Mouse (Mus musculus): Measurements from ENCODE around the gene Cldnd1.

Cldnd1 gene

GRCm38 (mm10) chr16:58727477-58728131, at the start of gene Cldnd1:
TSS of gene Cldnd1 (plus strand) at chr16:58727910.
- DNase-seq (ENCODE audit: low read depth, low spot score): peak; percentile 93

- DNase-seq (ENCODE audit: low read depth, low spot score): no peak
These were observed 49.0 kb upstream of the Cldnd1 start for GRCm38 (mm10) chr16:58678660-58679059.

- DNase-seq (ENCODE audit: low read depth, low spot score): no peak
These were observed 45.7 kb upstream of the Cldnd1 start for GRCm38 (mm10) chr16:58682046-58682445.

GRCm38 (mm10) chr16:58682870-58683269, 44.8 kb upstream of the Cldnd1 start:
- DNase-seq (ENCODE audit: low read depth, low spot score): no peak

- no peak for DNase-seq (ENCODE audit: low read depth, low spot score)
These were observed 43.8 kb upstream of the Cldnd1 start for GRCm38 (mm10) chr16:58683911-58684310.

- DNase-seq (ENCODE audit: low read depth, low spot score): no peak
These were observed 43.2 kb upstream of the Cldnd1 start for GRCm38 (mm10) chr16:58684537-58684936.

GRCm38 (mm10) chr16:58685548-58686537, 41.9 kb upstream of the Cldnd1 start:
- no peak for DNase-seq (ENCODE audit: low read depth, low spot score)

GRCm38 (mm10) chr16:58688534-58688933, 39.2 kb upstream of the Cldnd1 start:
- no peak for DNase-seq (ENCODE audit: low read depth, low spot score)

GRCm38 (mm10) chr16:58689555-58690169, 38.0 kb upstream of the Cldnd1 start:
- DNase-seq (ENCODE audit: low read depth, low spot score): no peak

GRCm38 (mm10) chr16:58690322-58690732, 37.4 kb upstream of the Cldnd1 start:
- no peak for DNase-seq (ENCODE audit: low read depth, low spot score)

- DNase-seq (ENCODE audit: low read depth, low spot score): no peak
These were observed 33.6 kb upstream of the Cldnd1 start for GRCm38 (mm10) chr16:58694091-58694490.

- DNase-seq (ENCODE audit: low read depth, low spot score): no peak
These were observed 30.9 kb upstream of the Cldnd1 start for GRCm38 (mm10) chr16:58696796-58697195.

- DNase-seq (ENCODE audit: low read depth, low spot score): no peak
These were observed 30.4 kb upstream of the Cldnd1 start for GRCm38 (mm10) chr16:58697261-58697660.

- no peak for DNase-seq (ENCODE audit: low read depth, low spot score)
These were observed 27.5 kb upstream of the Cldnd1 start for GRCm38 (mm10) chr16:58700174-58700573.

GRCm38 (mm10) chr16:58700816-58701424, 26.8 kb upstream of the Cldnd1 start:
- DNase-seq (ENCODE audit: low read depth, low spot score): no peak

GRCm38 (mm10) chr16:58701779-58702178, 25.9 kb upstream of the Cldnd1 start:
- DNase-seq (ENCODE audit: low read depth, low spot score): no peak

GRCm38 (mm10) chr16:58702329-58702932, 25.3 kb upstream of the Cldnd1 start:
- DNase-seq (ENCODE audit: low read depth, low spot score): no peak

- no peak for DNase-seq (ENCODE audit: low read depth, low spot score)
These were observed 24.2 kb upstream of the Cldnd1 start for GRCm38 (mm10) chr16:58703382-58704124.

GRCm38 (mm10) chr16:58704999-58705398, 22.7 kb upstream of the Cldnd1 start:
- DNase-seq (ENCODE audit: low read depth, low spot score): no peak

- DNase-seq (ENCODE audit: low read depth, low spot score): no peak
These were observed 20.3 kb upstream of the Cldnd1 start for GRCm38 (mm10) chr16:58707276-58707905.
